Mouse (Mus musculus): ENCODE measurements around the gene Clta. TPM values are rescaled to one million over a fixed set of nuclear protein-coding genes. Genes with fewer than 3 reads are reported as not detected.

The Clta gene
- polyA plus RNA-seq, 1 experiment from 2014 or later, result 236 TPM

DNA sequence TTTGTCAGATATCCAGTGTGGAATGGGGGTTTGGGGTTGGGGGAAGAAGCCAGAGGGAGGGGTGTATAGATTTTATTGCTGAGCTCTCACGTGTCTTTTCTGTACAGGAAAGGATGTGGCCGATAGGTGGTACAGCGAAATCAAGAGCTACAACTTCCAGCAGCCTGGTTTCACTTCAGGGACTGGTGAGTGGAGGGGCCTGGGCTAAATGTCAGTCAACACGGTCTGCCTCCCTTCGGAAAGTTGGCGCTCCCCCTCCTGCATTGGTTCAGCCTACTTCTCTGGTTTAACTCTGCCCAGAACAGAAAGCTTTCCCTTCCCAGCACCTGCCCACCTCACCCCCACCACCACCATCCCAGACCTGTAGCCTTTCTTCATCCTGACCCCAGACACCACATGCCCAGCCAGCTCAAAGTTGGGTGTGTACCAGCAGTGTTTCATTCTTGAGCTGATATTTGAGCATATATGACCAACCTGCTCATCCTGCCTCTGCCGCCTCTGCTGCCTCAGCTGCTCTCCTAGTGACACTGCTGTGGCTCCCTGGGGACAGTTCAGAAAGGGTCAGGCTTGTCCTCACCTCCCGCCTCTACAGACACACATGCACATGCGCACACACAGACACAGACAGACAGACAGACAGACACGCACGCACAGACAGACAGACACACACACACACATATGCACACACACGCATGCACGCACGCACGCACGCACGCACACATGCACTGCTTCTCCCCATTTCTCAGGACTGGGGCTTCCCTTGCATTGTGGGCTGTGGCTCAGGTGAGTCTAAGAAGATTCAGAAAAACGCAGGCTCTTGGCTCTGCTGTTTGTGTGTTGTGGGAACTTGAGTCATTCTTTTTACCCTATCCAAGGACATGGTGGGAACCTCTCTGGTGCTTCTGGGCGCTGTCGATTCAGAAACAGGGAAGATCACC is 33.6 kb upstream of the Clta start:
- no peak for ATAC-seq (ENCODE audit: insufficient number of reproducible peaks, low FRiP score, low TSS enrichment, low read depth)
- Histone ChIP-seq H3K4me2 (no peak overlapping the region), H3K4me3 (no peak overlapping the region), H3K27ac (no peak overlapping the region), H3K4me1 (peaks cover 32% of the 10 kb centered on the region), H3K9ac (no peak overlapping the region), H3K9me3 (no peaks in the 10 kb centered on the region), H3K36me3 (0 out of 2 replicates have a peak, but pooled peaks cover 10% of the 10 kb centered on the region), H3K27me3 (no peaks in the 10 kb centered on the region)
- 86% methylated on average over 20 of the region's 20 CpGs for WGBS

DNA sequence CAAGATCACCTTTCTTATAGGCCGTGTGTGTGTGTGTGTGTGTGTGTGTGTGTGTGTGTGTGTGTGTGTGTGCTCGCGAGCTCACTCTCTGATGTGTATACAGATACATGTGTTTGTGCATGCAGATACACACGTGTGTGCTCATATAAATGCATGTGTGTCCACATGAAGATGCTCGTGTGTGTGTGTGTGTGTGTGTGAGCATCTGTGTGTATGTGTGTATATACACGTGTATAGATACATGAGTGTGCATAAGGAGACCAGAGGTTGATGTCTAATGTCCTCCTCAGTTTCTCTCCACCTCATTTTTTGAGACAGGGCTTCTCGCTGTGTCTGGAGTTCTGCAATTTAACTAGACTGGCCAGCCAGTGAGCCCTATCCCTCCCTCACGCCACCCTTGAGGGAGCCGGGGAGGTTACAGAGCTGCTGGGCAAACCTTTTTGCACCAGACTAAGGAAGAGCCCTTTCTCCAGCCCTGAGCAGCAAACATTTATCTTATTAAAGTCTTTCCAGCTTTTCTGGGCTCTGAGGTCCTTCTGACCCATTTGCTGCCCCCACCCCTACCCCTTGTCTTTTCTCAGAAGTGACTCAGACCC is 32.6 kb upstream of the Clta start:
- 58% methylated on average over 9 of the region's 9 CpGs for WGBS
- no peak overlapping the region for H3K4me3 ChIP-seq

DNA sequence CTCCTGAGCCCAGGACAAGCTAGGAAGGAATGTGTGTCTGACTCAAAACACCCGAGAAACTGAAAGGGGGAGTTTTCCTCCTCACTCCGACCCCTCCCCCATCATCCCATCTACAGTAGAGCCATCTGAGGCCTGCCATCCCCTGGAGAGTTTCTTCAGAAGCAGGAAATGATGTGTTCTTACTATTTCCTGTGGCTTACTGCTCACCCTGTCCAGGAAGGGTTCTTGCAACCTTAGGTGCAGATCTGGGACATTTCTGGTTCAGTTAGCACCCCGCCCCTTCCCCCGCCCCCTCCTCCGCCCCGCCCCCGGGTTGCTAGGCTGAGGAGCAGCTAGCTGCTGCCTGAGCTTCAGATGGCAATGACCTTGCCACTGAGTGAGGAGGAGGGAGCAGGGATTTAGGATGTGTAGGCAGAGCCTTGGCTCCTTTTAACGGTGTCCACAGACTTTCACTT is 32.1 kb upstream of the Clta start:
- 0 out of 2 replicates have a peak, but pooled peaks cover 10% of the 10 kb centered on the region for H3K36me3 ChIP-seq
- H3K4me2 ChIP-seq, result peak overlapping the region; percentile 32
- no peak overlapping the region for H3K9ac ChIP-seq
- no peak overlapping the region for H3K4me3 ChIP-seq
- peaks cover 32% of the 10 kb centered on the region for H3K4me1 ChIP-seq
- 5% methylated on average over 8 of the region's 8 CpGs for WGBS
- no peaks in the 10 kb centered on the region for H3K27me3 ChIP-seq
- H3K9me3 ChIP-seq, result no peaks in the 10 kb centered on the region
- ATAC-seq (ENCODE audit: insufficient number of reproducible peaks, low FRiP score, low TSS enrichment, low read depth), result peak; percentile 32
- H3K27ac ChIP-seq, result peak overlapping the region; percentile 48

More for the DNA sequence above, 32.6 kb upstream of the Clta start:
- no peak for ATAC-seq (ENCODE audit: insufficient number of reproducible peaks, low FRiP score, low TSS enrichment, low read depth)
- no peaks in the 10 kb centered on the region for H3K9me3 ChIP-seq
- H3K4me1 ChIP-seq, result peaks cover 32% of the 10 kb centered on the region
- peak overlapping the region; percentile 48 for H3K27ac ChIP-seq
- H3K9ac ChIP-seq, result no peak overlapping the region
- peak overlapping the region; percentile 32 for H3K4me2 ChIP-seq
- H3K36me3 ChIP-seq, result 0 out of 2 replicates have a peak, but pooled peaks cover 10% of the 10 kb centered on the region
- no peaks in the 10 kb centered on the region for H3K27me3 ChIP-seq

DNA sequence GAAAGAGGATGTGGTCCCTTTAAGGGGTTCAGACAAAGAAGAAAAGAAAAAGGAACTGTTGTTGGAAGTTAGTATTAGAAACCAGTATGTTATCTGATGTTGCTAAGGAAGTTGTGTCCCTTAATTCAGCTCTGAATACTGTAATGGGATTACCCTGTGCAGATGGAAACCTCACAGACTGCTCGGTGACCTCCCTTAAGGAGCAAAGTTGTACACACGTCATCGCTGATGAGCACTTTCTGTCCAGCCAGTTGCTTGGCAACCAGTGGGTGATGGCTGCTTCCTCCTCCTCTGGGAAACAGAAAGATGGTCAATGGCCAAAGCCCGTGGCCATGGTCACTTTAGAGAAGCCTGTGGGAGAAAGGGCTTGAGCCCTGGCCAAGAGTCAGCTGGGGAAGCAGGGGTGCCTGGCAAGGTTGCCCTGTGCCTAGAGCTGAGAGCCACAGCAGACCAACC is 30.7 kb upstream of the Clta start:
- WGBS, result 82% methylated on average over 4 of the region's 4 CpGs

DNA sequence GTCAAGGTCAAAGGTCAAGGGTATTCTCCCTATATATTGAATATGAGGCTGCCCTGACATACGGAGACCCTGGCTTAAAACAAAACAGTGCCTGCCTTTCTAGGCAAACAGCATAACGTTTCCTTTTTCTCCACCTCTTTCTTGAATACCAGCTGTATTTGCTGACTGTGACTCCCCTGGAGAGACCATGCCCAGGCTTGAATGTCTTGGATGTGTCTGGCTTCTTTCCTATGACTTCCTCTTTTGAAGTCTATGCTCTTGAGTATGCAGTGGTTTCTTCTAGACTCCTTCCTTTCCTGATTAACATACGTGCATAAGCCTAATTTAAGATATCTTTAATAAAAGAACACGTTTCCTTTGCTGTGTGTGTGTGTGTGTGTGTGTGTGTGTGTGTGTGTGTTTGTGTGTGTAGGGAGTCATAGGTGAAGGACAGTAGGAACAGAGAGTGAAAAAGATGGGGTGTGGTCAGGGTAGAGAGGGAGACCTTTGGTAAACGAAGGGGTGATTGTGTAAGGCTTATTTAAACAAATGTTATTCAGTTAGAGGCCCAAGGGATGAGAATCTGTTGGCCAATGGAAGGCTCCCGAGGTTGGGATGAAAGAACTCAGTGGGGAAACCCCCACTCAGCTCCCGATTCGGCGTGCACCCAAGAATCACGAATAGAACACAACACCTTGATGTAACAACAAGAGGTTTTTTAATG is 29.2 kb upstream of the Clta start:
- H3K27me3 ChIP-seq, result no peaks in the 10 kb centered on the region
- H3K36me3 ChIP-seq, result peaks cover 16% of the 10 kb centered on the region
- no peak overlapping the region for H3K9ac ChIP-seq
- 0 out of 2 replicates have a peak overlapping the region, but pooled peaks have one; percentile 7 for H3K27ac ChIP-seq
- 79% methylated on average over 10 of the region's 10 CpGs for WGBS
- H3K4me3 ChIP-seq, result no peak overlapping the region
- no peaks in the 10 kb centered on the region for H3K9me3 ChIP-seq
- peaks cover 35% of the 10 kb centered on the region for H3K4me1 ChIP-seq
- ATAC-seq (ENCODE audit: insufficient number of reproducible peaks, low FRiP score, low TSS enrichment, low read depth), result no peak
- H3K4me2 ChIP-seq, result no peak overlapping the region

More for the DNA sequence above, 30.7 kb upstream of the Clta start:
- H3K9ac ChIP-seq, result no peak overlapping the region
- H3K36me3 ChIP-seq, result peaks cover 17% of the 10 kb centered on the region
- no peak overlapping the region for H3K27ac ChIP-seq
- no peak for ATAC-seq (ENCODE audit: insufficient number of reproducible peaks, low FRiP score, low TSS enrichment, low read depth)
- peaks cover 28% of the 10 kb centered on the region for H3K4me1 ChIP-seq
- no peak overlapping the region for H3K4me2 ChIP-seq
- no peak overlapping the region for H3K4me3 ChIP-seq
- H3K27me3 ChIP-seq, result no peaks in the 10 kb centered on the region
- no peaks in the 10 kb centered on the region for H3K9me3 ChIP-seq

DNA sequence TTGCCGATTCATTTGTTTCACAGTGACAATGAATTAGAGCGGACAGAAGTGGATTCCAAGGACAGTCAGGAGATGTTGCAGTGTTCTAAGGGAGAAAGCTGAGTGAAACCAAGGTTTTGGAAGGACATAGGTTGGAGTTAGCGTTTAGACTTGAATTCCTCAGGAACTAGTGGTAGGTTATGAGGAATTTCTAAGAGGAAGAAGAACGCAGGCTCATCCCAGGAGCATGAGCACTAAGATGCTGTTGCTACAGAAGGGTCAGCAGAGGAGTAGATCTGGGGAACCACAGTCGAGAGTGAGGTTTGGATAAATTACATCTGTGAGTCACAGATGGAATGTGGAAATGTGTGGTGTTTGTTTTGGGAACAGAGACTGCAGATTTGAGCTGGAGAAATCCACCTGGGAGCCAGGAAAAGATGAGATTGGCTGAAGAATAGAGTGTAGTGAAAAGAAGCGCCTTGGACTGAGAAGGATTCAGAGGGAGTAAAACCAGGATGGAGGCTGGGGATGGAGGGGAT is 28.0 kb upstream of the Clta start:
- Histone ChIP-seq H3K4me1 (peaks cover 37% of the 10 kb centered on the region), H3K36me3 (peaks cover 11% of the 10 kb centered on the region), H3K9me3 (no peaks in the 10 kb centered on the region), H3K9ac (no peak overlapping the region), H3K27ac (no peak overlapping the region), H3K4me3 (no peak overlapping the region), H3K27me3 (no peaks in the 10 kb centered on the region), H3K4me2 (no peak overlapping the region)
- WGBS, result 82% methylated on average over 6 of the region's 6 CpGs
- no peak for ATAC-seq (ENCODE audit: insufficient number of reproducible peaks, low FRiP score, low TSS enrichment, low read depth)

DNA sequence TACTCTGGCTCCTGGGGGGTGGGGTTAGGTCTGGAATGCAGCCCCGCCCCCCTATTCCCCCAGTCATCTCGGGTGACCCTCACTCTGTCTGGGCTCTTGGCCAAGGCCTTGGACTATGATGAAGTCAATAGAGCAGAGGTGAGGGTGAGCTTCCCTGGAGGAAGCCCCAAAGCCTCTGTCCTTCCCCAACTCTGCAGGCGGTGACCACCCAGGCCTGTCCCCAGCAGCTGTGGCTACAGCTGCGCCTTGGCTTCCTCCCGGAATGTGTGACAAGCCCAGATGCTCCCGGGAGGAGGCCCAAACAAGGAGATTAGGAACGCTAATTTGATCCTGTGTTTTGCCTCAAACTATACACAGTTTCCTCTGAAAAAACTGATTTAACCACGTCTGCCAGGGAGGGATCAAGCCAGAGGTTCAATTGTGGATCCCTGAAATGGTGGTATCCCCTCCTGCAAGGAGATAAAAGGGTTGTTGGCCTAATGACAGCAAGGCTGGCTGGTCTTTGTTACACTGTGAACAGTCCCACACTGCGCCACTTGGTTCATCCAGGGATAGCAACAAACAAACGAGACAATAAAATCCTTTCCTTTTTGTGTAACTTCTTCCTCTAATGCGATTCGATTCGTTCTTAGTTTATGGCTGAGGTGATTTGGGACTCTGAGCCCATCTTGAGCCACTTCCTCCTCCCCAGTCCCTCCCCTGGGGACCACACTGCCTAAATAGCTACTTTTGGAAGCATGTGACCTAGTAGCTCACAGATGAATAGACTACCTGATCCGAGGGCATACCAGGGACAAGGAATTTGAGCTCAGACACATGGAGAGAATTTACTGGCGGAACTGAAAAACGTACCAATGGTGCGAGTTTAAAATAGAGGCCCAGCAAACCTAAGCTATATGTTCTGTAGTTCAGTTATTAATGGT is 25.5 kb upstream of the Clta start:
- Histone ChIP-seq H3K4me3 (no peak overlapping the region), H3K9me3 (no peaks in the 10 kb centered on the region), H3K27ac (peak overlapping the region; percentile 82), H3K27me3 (no peaks in the 10 kb centered on the region), H3K9ac (no peak overlapping the region), H3K4me1 (peaks cover 32% of the 10 kb centered on the region), H3K4me2 (no peak overlapping the region), H3K36me3 (peaks cover 8% of the 10 kb centered on the region)
- ATAC-seq (ENCODE audit: insufficient number of reproducible peaks, low FRiP score, low TSS enrichment, low read depth), result peak; percentile 36; the same call in 1 of the 2 replicates
- WGBS, result 22% methylated on average over 17 of the region's 17 CpGs

DNA sequence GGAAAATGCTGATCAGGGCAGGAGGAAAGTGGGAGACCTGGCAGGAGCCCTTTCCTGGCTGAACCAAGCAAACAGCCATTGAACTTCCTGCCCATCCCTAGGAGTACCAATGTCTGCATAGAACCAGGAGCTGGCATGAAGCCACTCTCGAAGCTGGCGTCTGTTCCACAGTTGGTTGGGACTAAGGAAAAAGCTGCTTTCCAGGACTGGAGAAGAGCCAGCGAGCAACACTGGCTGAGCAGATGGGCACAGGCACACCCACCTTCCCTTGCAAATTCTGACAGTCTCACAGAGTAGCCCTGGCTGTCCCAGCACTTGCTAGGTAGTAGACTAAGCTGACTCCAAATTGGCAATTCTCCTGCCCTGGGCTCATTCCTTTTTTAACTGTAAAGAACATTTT is 24.5 kb upstream of the Clta start:
- Histone ChIP-seq H3K9ac (no peak overlapping the region), H3K27me3 (no peaks in the 10 kb centered on the region), H3K4me3 (no peak overlapping the region), H3K27ac (peak overlapping the region; percentile 82), H3K9me3 (no peaks in the 10 kb centered on the region), H3K36me3 (peaks cover 8% of the 10 kb centered on the region), H3K4me2 (no peak overlapping the region), H3K4me1 (peaks cover 32% of the 10 kb centered on the region)
- ATAC-seq (ENCODE audit: insufficient number of reproducible peaks, low FRiP score, low TSS enrichment, low read depth), result no peak; the same call in 1 of the 2 replicates
- WGBS, result 42% methylated on average over 3 of the region's 3 CpGs

DNA sequence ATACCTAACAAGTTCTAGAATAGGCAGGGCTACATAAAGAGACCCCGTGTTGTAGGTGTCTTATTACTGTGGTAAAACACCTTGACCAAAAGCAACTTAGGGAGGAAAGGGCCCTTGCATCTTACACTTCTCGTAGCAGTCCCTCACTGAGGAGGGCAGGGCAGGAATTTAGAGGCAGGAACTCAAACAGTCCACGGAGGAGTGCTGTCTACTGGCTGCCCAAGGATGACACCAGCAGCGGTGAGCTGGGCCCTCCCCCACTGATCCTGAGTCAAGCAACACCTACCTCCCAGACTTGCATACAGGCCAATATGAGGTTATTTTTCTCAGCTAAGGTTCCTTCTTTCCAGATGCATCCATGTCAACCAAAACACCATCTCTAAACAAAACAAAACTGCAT is 24.0 kb upstream of the Clta start:
- Histone ChIP-seq H3K27me3 (no peaks in the 10 kb centered on the region), H3K9ac (no peak overlapping the region), H3K27ac (peak overlapping the region; percentile 82; the same call in 1 of the 2 replicates), H3K4me1 (peaks cover 32% of the 10 kb centered on the region), H3K9me3 (no peaks in the 10 kb centered on the region), H3K36me3 (peaks cover 8% of the 10 kb centered on the region), H3K4me2 (no peak overlapping the region), H3K4me3 (no peak overlapping the region)
- ATAC-seq (ENCODE audit: insufficient number of reproducible peaks, low FRiP score, low TSS enrichment, low read depth), result no peak
- WGBS, result 70% methylated on average over 4 of the region's 4 CpGs

DNA sequence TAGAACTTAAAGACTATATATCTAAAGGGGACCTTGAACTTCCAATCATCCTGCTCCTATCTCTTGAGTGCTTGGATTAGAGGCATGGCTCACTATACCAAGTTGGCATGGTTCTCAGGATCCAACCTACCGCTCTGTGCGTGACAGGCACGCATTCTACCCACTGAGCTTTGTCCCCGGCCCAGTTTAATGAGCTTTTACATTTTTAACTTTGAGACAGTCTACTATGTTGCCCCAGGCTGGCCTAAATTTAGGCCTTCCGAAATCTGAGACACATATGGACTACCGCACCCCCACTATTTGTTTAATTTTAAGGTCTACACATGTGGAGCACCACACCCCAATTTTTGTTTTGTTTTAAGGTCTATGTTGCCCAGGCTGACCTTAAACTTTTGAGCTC is 23.4 kb upstream of the Clta start:
- H3K27me3 ChIP-seq, result no peaks in the 10 kb centered on the region
- WGBS, result 87% methylated on average over 6 of the region's 6 CpGs
- peaks cover 32% of the 10 kb centered on the region for H3K4me1 ChIP-seq
- no peak overlapping the region for H3K4me2 ChIP-seq
- H3K9me3 ChIP-seq, result no peaks in the 10 kb centered on the region
- peaks cover 8% of the 10 kb centered on the region for H3K36me3 ChIP-seq
- H3K4me3 ChIP-seq, result no peak overlapping the region
- H3K27ac ChIP-seq, result no peak overlapping the region
- no peak for ATAC-seq (ENCODE audit: insufficient number of reproducible peaks, low FRiP score, low TSS enrichment, low read depth)
- H3K9ac ChIP-seq, result no peak overlapping the region

DNA sequence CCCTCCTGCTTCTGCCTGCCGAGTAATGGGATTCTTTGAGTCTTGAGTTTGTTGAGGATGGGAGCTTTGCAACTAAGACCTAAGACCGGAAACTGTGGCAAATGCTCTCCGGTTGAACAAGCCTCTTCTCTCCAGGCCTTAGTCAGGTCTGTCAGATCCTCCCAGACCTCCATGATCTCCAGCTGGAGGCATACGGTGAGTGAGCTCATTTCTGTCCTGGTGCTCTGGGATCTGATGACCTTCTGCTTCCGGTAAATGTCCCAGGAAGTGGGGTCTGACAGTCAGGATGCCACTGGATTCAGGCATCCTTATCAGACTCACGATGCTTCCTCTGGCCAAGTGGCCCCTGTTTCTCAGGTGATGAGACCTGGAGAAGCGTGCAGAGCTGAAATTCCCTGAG is 23.0 kb upstream of the Clta start:
- 88% methylated on average over 7 of the region's 7 CpGs for WGBS
- ATAC-seq (ENCODE audit: insufficient number of reproducible peaks, low FRiP score, low TSS enrichment, low read depth), result no peak
- Histone ChIP-seq H3K4me3 (no peak overlapping the region), H3K36me3 (peaks cover 8% of the 10 kb centered on the region), H3K27ac (no peak overlapping the region), H3K9me3 (no peaks in the 10 kb centered on the region), H3K4me2 (no peak overlapping the region), H3K9ac (no peak overlapping the region), H3K27me3 (no peaks in the 10 kb centered on the region), H3K4me1 (peaks cover 30% of the 10 kb centered on the region)
